Mouse (Mus musculus) olfactory bulb, adult 2 months (tissue): ENCODE measurements around the gene Rnf19b. TPM values are rescaled to one million over a fixed set of nuclear protein-coding genes. Genes with fewer than 3 reads are reported as not detected.

Source experiments
- H3K27ac ChIP-seq: fragments of 200-500 bp; 2 replicates; pipeline ENCODE4 v1.5.1; 2012; ENCODE audit warnings: low read depth, low read length; ENCODE audit not compliant: insufficient read depth
- H3K4me1 ChIP-seq: fragments of 200-500 bp; 2 replicates; pipeline ENCODE4 v1.6.1; 2012; ENCODE audit warnings: low read length; ENCODE audit not compliant: control insufficient read depth, insufficient read depth
- H3K4me3 ChIP-seq: fragments of 200-500 bp; 2 replicates; pipeline ENCODE4 v1.5.1; 2012; ENCODE audit warnings: mild to moderate bottlenecking, low read depth, low read length, moderate library complexity; ENCODE audit not compliant: insufficient read depth
- CTCF ChIP-seq: fragments of 200-500 bp; IDR thresholded peaks from 2 replicates; pipeline ENCODE4 v1.5.1; 2012; ENCODE audit warnings: low read depth, mild to moderate bottlenecking, low read length, moderate library complexity; ENCODE audit not compliant: insufficient read depth
- POLR2A ChIP-seq: fragments of 200-500 bp; IDR thresholded peaks from 2 replicates; pipeline ENCODE4 v1.6.1; 2012; ENCODE audit warnings: mild to moderate bottlenecking, low read depth, low read length, moderate library complexity; ENCODE audit not compliant: insufficient read depth
- WGBS: fragments of 180-500 bp; shearing (Covaris S2); methylation state at CpG from one replicate; pipeline ENCODE4 v1.1.7; 2018; 5-methylcytosine and 5-hydroxymethylcytosine counted together
- polyA plus RNA-seq: library from polyadenylated mRNA; stranded (reverse); fragments of >200 nt; gene quantifications from 2 replicates; pipeline ENCODE4 v1.2.4, GENCODE M21; 2012; ENCODE audit warnings: low replicate concordance; ENCODE audit not compliant: missing spikeins, insufficient read depth, insufficient read length

The Rnf19b gene
- polyA plus RNA-seq, 1 experiment = not detected

- Histone ChIP-seq H3K4me3 (no peak overlapping the region), H3K27ac (no peak overlapping the region), H3K4me1 (peaks cover 36% of the 10 kb centered on the region)
- WGBS = 35% methylated on average over 9 of the region's 9 CpGs
- no peak for TF ChIP-seq POLR2A
- TF ChIP-seq CTCF = no peak
Observed at GRCm38 (mm10) chr4:129122107-129122506, 64.0 kb downstream of the Rnf19b start.

GRCm38 (mm10) chr4:129122719-129123118 is 64.6 kb downstream of the Rnf19b start:
- Histone ChIP-seq H3K4me3 (no peak overlapping the region), H3K27ac (no peak overlapping the region), H3K4me1 (peaks cover 36% of the 10 kb centered on the region)
- 52% methylated on average over 8 of the region's 8 CpGs for WGBS
- TF ChIP-seq POLR2A = no peak
- TF ChIP-seq CTCF = no peak

DNA sequence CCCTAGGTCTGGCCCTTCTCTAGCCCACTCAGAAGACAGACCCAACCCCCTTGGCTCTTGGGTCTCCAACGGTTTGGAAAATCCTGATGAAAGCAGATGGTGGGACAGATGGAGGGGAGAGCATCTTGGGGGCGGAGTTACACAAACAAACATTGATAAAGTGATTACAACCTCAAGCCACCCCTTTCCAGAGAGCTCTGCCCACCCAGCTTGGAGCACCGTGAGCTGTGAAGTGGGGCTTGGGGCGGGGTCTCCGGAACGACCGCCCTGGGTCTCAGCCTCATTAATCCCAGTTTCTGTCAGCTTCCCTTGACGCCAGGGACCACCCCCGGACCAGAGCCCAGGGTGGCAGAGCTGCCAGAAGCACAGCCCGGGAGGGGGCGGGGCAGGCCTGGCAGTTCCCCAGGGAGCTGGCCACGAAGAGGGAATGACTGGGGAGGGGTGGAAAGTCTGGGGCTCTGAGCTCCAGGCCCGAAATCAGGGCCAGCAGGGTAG is 66.6 kb downstream of the Rnf19b start:
- TF ChIP-seq CTCF (no peak), POLR2A (no peak)
- H3K4me3 ChIP-seq = no peak overlapping the region
- H3K4me1 ChIP-seq = peaks cover 49% of the 10 kb centered on the region
- 9% methylated on average over 13 of the region's 13 CpGs for WGBS
- H3K27ac ChIP-seq = no peak overlapping the region

GRCm38 (mm10) chr4:129125736-129126451 is 67.8 kb downstream of the Rnf19b start:
- Histone ChIP-seq H3K27ac (no peak overlapping the region), H3K4me3 (no peak overlapping the region), H3K4me1 (peaks cover 52% of the 10 kb centered on the region)
- 38% methylated on average over 19 of the region's 19 CpGs for WGBS
- no peak for TF ChIP-seq POLR2A
- no peak for TF ChIP-seq CTCF

DNA sequence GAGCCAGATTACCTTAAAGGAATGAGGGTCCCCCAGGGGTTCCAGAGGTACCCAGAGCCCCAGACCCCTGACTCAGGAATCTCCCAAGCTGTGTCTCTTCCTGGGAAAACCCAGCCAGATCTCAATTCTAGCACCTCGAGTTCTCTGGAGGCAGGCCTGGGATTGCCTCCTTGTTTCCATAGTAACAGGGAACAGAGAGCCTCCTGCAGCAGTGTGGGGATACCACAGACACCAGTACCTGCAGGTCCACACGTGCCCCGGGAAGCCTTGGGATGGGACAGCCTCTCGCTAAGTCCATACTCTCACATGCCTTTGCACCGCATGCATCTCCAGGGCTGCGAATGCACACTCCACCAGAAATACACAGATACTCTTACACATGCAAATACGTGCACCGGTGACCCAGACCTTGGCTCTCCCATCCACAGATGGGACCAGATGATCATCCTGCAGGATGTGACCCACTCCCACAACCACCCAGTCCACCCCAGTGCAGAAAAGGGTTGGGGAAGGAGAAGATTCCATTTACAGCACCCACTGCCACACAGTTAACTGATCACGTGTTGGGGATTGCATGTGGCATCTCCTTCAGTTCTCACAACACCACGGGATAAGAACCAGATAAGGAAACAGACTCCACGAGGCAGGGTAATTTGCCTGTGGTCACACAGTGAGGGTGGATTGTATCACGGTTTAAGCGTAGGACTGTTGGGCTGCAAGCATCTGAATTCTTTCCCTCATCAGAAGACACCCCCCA is 70.7 kb downstream of the Rnf19b start:
- H3K4me3 ChIP-seq = no peak overlapping the region
- WGBS = 42% methylated on average over 13 of the region's 13 CpGs
- peaks cover 50% of the 10 kb centered on the region for H3K4me1 ChIP-seq
- no peak overlapping the region for H3K27ac ChIP-seq
- no peak for TF ChIP-seq POLR2A
- TF ChIP-seq CTCF = no peak

DNA sequence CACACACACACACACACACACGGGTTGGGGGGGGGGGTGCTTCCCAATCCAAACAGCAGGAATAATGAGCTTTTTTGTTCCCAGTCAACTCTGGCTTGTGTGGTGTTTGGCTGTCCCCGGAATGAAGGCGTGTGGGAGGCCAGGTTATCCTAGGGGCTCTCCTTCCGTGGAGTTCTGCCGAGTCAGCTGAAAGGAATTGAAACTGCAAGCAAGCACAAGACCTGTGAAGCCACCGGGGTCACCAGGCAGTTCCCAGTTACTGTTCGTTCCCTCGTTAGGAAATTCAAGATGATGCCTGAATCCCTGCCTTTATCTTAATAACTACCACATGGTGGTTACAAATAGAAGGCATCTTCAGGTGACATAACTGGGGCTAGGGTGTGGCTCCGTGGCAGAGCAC is 71.3 kb downstream of the Rnf19b start:
- Histone ChIP-seq H3K4me1 (peaks cover 50% of the 10 kb centered on the region), H3K27ac (no peak overlapping the region), H3K4me3 (no peak overlapping the region)
- TF ChIP-seq POLR2A (no peak), CTCF (no peak)
- WGBS = 29% methylated on average over 9 of the region's 9 CpGs

GRCm38 (mm10) chr4:129130149-129130548 is 72.1 kb downstream of the Rnf19b start:
- WGBS = 6% methylated on average over 8 of the region's 8 CpGs
- Histone ChIP-seq H3K4me3 (no peak overlapping the region), H3K27ac (no peak overlapping the region), H3K4me1 (peaks cover 50% of the 10 kb centered on the region)
- TF ChIP-seq POLR2A = no peak
- TF ChIP-seq CTCF = peak; percentile 93

GRCm38 (mm10) chr4:129130755-129131303 is 72.8 kb downstream of the Rnf19b start:
- TF ChIP-seq CTCF = no peak
- TF ChIP-seq POLR2A = no peak
- 25% methylated on average over 16 of the region's 17 CpGs for WGBS
- Histone ChIP-seq H3K4me3 (no peak overlapping the region), H3K27ac (no peak overlapping the region), H3K4me1 (peaks cover 46% of the 10 kb centered on the region)

DNA sequence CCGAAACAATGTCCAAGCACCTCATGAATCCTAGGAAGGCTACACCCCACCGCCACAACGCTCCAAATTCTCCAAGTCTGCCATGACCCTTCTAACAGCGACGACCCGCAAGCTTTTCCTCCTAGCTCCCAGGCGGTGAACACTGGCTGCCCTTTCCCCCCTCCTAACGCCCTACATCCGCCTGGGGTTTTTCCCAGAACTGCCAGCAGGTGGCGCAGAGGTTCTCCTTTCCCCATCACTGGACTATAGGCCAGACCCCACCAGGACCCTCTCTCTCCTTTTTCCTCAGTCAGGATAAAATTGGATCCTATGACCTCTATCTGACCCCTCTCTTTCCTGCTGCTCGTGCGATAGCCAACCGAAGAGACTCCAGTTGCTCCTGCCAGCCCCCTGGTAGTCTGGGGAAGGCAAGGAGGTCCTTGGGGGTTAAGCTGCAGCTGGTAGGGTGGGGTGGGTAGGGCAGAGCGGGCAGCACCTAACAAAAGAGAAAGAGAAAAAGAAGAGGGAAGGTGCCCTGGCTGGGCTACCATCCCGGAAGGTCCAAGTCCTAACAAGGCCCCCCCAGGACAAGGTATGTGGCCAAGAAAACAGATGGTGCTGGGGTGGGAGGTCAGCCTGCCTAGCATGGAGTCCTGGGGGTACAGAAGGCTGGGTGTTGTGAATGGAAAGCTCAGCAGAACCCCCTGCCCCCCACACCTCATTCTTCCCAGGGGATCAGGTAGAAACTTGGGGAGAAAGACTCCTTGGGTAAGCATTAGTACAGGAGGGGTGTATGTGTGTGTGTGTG is 76.9 kb downstream of the Rnf19b start:
- TF ChIP-seq POLR2A (no peak), CTCF (peak; percentile 78)
- H3K4me3 ChIP-seq = peak overlapping the region; percentile 26; the same call in 1 of the 2 replicates
- H3K27ac ChIP-seq = peak overlapping the region; percentile 32; the same call in 1 of the 2 replicates
- 12% methylated on average over 15 of the region's 15 CpGs for WGBS
- peaks cover 51% of the 10 kb centered on the region for H3K4me1 ChIP-seq

Other genes starting within 250 kb of the Rnf19b start
- gene Trim62, start 174.7 kb upstream of the Rnf19b start, polyA plus RNA-seq = not detected in 2 replicates
- gene Azin2, start 95.8 kb upstream of the Rnf19b start, polyA plus RNA-seq = not detected in 2 replicates
- gene Ak2, start 66.3 kb upstream of the Rnf19b start, polyA plus RNA-seq = 173 TPM in 1 of 2 replicates, not detected in the other
- gene Tmem54, start 47.3 kb downstream of the Rnf19b start, polyA plus RNA-seq = not detected in 2 replicates
- gene Hpca, start 63.8 kb downstream of the Rnf19b start, polyA plus RNA-seq = not detected in 2 replicates
- gene Fndc5, start 78.7 kb downstream of the Rnf19b start, polyA plus RNA-seq = not detected in 2 replicates
- not detected in 2 replicates for gene S100pbp, start 131.5 kb downstream of the Rnf19b start, polyA plus RNA-seq
- not detected in 2 replicates for gene Yars, start 131.5 kb downstream of the Rnf19b start, polyA plus RNA-seq
- not detected in 2 replicates for gene C77080, start 203.1 kb downstream of the Rnf19b start, polyA plus RNA-seq
- gene Sync, start 229.3 kb downstream of the Rnf19b start, polyA plus RNA-seq = not detected in 2 replicates